Mouse (Mus musculus) left cerebral cortex, adult 8-10 months (tissue): Measurements from ENCODE around the gene Bap1. TPM values are rescaled to one million over a fixed set of nuclear protein-coding genes. Genes with fewer than 3 reads are reported as not detected.
A peak's percentile ranks its signal among the peaks of the same experiment; 100 is the strongest.

ENCODE experiments used
- DNase-seq, 2 experiments: peaks; one replicate each; pipeline ENCODE4 v3.0.0; 2022; ENCODE audit warnings: low spot score in 2 of 2
- total RNA-seq, 4 experiments: library from RNA; stranded (reverse); gene quantifications; 2 replicates each; pipeline ENCODE4 v1.2.4; 2022

Bap1 gene
- total RNA-seq, 4 experiments from 2014 or later, result 131 to 140 (median 137) TPM

GRCm38 (mm10) chr14:31233070-31233995 is 17.9 kb upstream of the Bap1 start:
- no peak for DNase-seq

- peak in 1 of 2 experiments; percentile 66 for DNase-seq
Measured at GRCm38 (mm10) chr14:31233996-31234591, 17.2 kb upstream of the Bap1 start.

GRCm38 (mm10) chr14:31237101-31237882 is 14.0 kb upstream of the Bap1 start:
- DNase-seq, result no peak

- no peak for DNase-seq
Measured at GRCm38 (mm10) chr14:31240528-31240927, 10.7 kb upstream of the Bap1 start.

GRCm38 (mm10) chr14:31244777-31245176 is 6.5 kb upstream of the Bap1 start:
- DNase-seq, result no peak

- no peak for DNase-seq
Measured at GRCm38 (mm10) chr14:31245946-31246345, 5.3 kb upstream of the Bap1 start.

GRCm38 (mm10) chr14:31248396-31248795 is 2.9 kb upstream of the Bap1 start:
- no peak for DNase-seq

GRCm38 (mm10) chr14:31250222-31251083 is 797 bp upstream of the Bap1 start:
- no peak for DNase-seq

GRCm38 (mm10) chr14:31251626-31252025 is 376 bp downstream of the Bap1 start:
- no peak for DNase-seq

GRCm38 (mm10) chr14:31252091-31252490 is 841 bp downstream of the Bap1 start:
- DNase-seq, result no peak

GRCm38 (mm10) chr14:31258476-31259050 is 7.3 kb downstream of the Bap1 start:
- no peak for DNase-seq

- DNase-seq, result no peak
Measured at GRCm38 (mm10) chr14:31260374-31260773, 9.1 kb downstream of the Bap1 start.

GRCm38 (mm10) chr14:31260932-31261331 is 9.7 kb downstream of the Bap1 start:
- no peak for DNase-seq

GRCm38 (mm10) chr14:31267649-31268048 is 16.4 kb downstream of the Bap1 start:
- peak; percentile 29 to 47 for DNase-seq

- peak; percentile 68 to 86 for DNase-seq
Measured at GRCm38 (mm10) chr14:31268301-31269001, 17.2 kb downstream of the Bap1 start.

- DNase-seq, result peak in 1 of 2 experiments; percentile 55
Measured at GRCm38 (mm10) chr14:31269456-31270100, 18.3 kb downstream of the Bap1 start.

- no peak for DNase-seq
Measured at GRCm38 (mm10) chr14:31271121-31271520, 19.9 kb downstream of the Bap1 start.

GRCm38 (mm10) chr14:31272164-31272563 is 20.9 kb downstream of the Bap1 start:
- peak; percentile 39 to 79 for DNase-seq

- DNase-seq, result no peak
Measured at GRCm38 (mm10) chr14:31285728-31286127, 34.5 kb downstream of the Bap1 start.
